Mouse (Mus musculus) lung, postnatal 0 days (tissue): Measurements from ENCODE around the gene Popdc2. TPM values are rescaled to one million over a fixed set of nuclear protein-coding genes. Genes with fewer than 3 reads are reported as not detected.

ENCODE experiments used
- ATAC-seq: fragments of 200-750 bp; cut with Nextera tagmentation; 2 replicates; pipeline ENCODE4 v1.8.0; 2017; ENCODE audit warnings: moderate library complexity
- DNase-seq: peaks from one replicate; pipeline ENCODE4 v3.0.0-alpha.2; 2016; ENCODE audit warnings: low spot score
- H3K27ac ChIP-seq: fragments of 300-500 bp; sonication (generic); 2 replicates; pipeline ENCODE4 v1.5.1; 2014; ENCODE audit warnings: antibody characterized with exemption, mild to moderate bottlenecking, low read length, mixed read lengths
- H3K27me3 ChIP-seq: fragments of 300-500 bp; sonication (generic); replicated peaks from 2 replicates; pipeline ENCODE4 v1.6.1; 2014; ENCODE audit warnings: low read length, mixed read lengths; ENCODE audit not compliant: insufficient read depth
- H3K36me3 ChIP-seq: fragments of 300-500 bp; sonication (generic); 2 replicates; pipeline ENCODE4 v1.6.1; 2014; ENCODE audit warnings: low read length, mixed read lengths; ENCODE audit not compliant: insufficient read depth
- H3K4me1 ChIP-seq: fragments of 300-500 bp; sonication (generic); 2 replicates; pipeline ENCODE4 v1.6.1; 2014; ENCODE audit warnings: antibody characterized with exemption, low read depth, low read length, mixed read lengths; ENCODE audit not compliant: insufficient read depth
- H3K4me2 ChIP-seq: fragments of 300-500 bp; sonication (generic); replicated peaks from 2 replicates; pipeline ENCODE4 v1.6.1; 2014; ENCODE audit warnings: low read depth, mild to moderate bottlenecking, low read length, moderate library complexity, mixed read lengths
- H3K4me3 ChIP-seq: fragments of 300-500 bp; sonication (generic); 2 replicates; pipeline ENCODE4 v1.5.1; 2014; ENCODE audit warnings: low read depth, low read length
- H3K9ac ChIP-seq: fragments of 300-500 bp; sonication (generic); replicated peaks from 2 replicates; pipeline ENCODE4 v1.6.1; 2014; ENCODE audit warnings: low read depth, mild to moderate bottlenecking
- H3K9me3 ChIP-seq: fragments of 300-500 bp; sonication (generic); 2 replicates; pipeline ENCODE4 v1.6.1; 2016; ENCODE audit warnings: low read length, mixed read lengths
- CTCF ChIP-seq: IDR thresholded peaks from 2 replicates; pipeline ENCODE4 v1.5.1; 2016; ENCODE audit warnings: antibody characterized with exemption, mild to moderate bottlenecking
- EP300 ChIP-seq: IDR thresholded peaks from 2 replicates; pipeline ENCODE4 v1.6.1; 2016; ENCODE audit warnings: antibody characterized with exemption, mild to moderate bottlenecking, control low read depth
- WGBS: fragments of 180-500 bp; shearing (Covaris S2); extraction: QIAGEN DNeasy Blood & Tissue Kit; methylation state at CpG from one replicate; pipeline ENCODE4 v1.1.7; 2014; 5-methylcytosine and 5-hydroxymethylcytosine counted together
- polyA plus RNA-seq: library from polyadenylated mRNA; unstranded; fragments of >200 nt; fragmentation: Nextera tagmentation; extraction: Ambion mirVana; gene quantifications from 2 replicates; pipeline ENCODE4 v1.2.1, GENCODE M21; 2015

Popdc2 gene
- polyA plus RNA-seq, 1 experiment from 2014 or later = 6.5 TPM

- TF ChIP-seq CTCF (no peak), EP300 (no peak)
- H3K9ac ChIP-seq = no peak overlapping the region
- no peaks in the 10 kb centered on the region for H3K36me3 ChIP-seq
- H3K27me3 ChIP-seq = no peaks in the 10 kb centered on the region
- no peak; the same call in 1 of the 2 replicates for ATAC-seq
- H3K9me3 ChIP-seq = no peaks in the 10 kb centered on the region
- DNase-seq = no peak
- H3K4me3 ChIP-seq = no peak overlapping the region
- H3K4me1 ChIP-seq = no peaks in the 10 kb centered on the region
- H3K27ac ChIP-seq = no peak overlapping the region
- WGBS = 85% methylated on average over 15 of the region's 15 CpGs
- H3K4me2 ChIP-seq = no peak overlapping the region
These were observed 9.8 kb downstream of the Popdc2 start for GRCm38 (mm10) chr16:38371705-38372296.

- Histone ChIP-seq H3K4me1 (no peaks in the 10 kb centered on the region), H3K9ac (no peak overlapping the region), H3K27me3 (no peaks in the 10 kb centered on the region), H3K9me3 (no peaks in the 10 kb centered on the region), H3K36me3 (no peaks in the 10 kb centered on the region), H3K27ac (no peak overlapping the region), H3K4me3 (no peak overlapping the region), H3K4me2 (no peak overlapping the region)
- 83% methylated on average over 4 of the region's 4 CpGs for WGBS
- TF ChIP-seq EP300 (no peak), CTCF (no peak)
- no peak for ATAC-seq
- no peak for DNase-seq
These were observed 10.9 kb downstream of the Popdc2 start for GRCm38 (mm10) chr16:38372876-38373275.

- TF ChIP-seq EP300 (no peak), CTCF (no peak)
- DNase-seq = no peak
- Histone ChIP-seq H3K36me3 (no peaks in the 10 kb centered on the region), H3K4me1 (no peaks in the 10 kb centered on the region), H3K27me3 (no peaks in the 10 kb centered on the region), H3K4me2 (no peak overlapping the region), H3K9ac (no peak overlapping the region), H3K9me3 (no peaks in the 10 kb centered on the region), H3K4me3 (no peak overlapping the region), H3K27ac (no peak overlapping the region)
- WGBS = 87% methylated on average over 10 of the region's 10 CpGs
- ATAC-seq = no peak
These were observed 11.4 kb downstream of the Popdc2 start for GRCm38 (mm10) chr16:38373439-38373838.

GRCm38 (mm10) chr16:38373941-38374340 is 11.9 kb downstream of the Popdc2 start:
- Histone ChIP-seq H3K4me3 (no peak overlapping the region), H3K4me2 (no peak overlapping the region), H3K36me3 (no peaks in the 10 kb centered on the region), H3K9me3 (no peaks in the 10 kb centered on the region), H3K27ac (no peak overlapping the region), H3K4me1 (no peaks in the 10 kb centered on the region), H3K27me3 (no peaks in the 10 kb centered on the region), H3K9ac (no peak overlapping the region)
- 85% methylated on average over 16 of the region's 16 CpGs for WGBS
- DNase-seq = no peak
- TF ChIP-seq EP300 (no peak), CTCF (no peak)
- no peak for ATAC-seq

GRCm38 (mm10) chr16:38374379-38375140 is 12.6 kb downstream of the Popdc2 start:
- Histone ChIP-seq H3K9me3 (no peaks in the 10 kb centered on the region), H3K4me1 (no peaks in the 10 kb centered on the region), H3K36me3 (no peaks in the 10 kb centered on the region), H3K9ac (no peak overlapping the region), H3K27ac (no peak overlapping the region), H3K27me3 (no peaks in the 10 kb centered on the region), H3K4me2 (no peak overlapping the region), H3K4me3 (no peak overlapping the region)
- no peak for DNase-seq
- no peak for ATAC-seq
- 74% methylated on average over 10 of the region's 10 CpGs for WGBS
- TF ChIP-seq CTCF (no peak), EP300 (no peak)

GRCm38 (mm10) chr16:38375182-38375581 is 13.2 kb downstream of the Popdc2 start:
- ATAC-seq = no peak

More at GRCm38 (mm10) chr16:38375182-38375581, 13.2 kb downstream of the Popdc2 start:
- Histone ChIP-seq H3K4me3 (no peak overlapping the region), H3K36me3 (no peaks in the 10 kb centered on the region), H3K27ac (no peak overlapping the region), H3K4me1 (no peaks in the 10 kb centered on the region), H3K9ac (no peak overlapping the region), H3K9me3 (no peaks in the 10 kb centered on the region), H3K27me3 (no peaks in the 10 kb centered on the region), H3K4me2 (no peak overlapping the region)
- 67% methylated on average over 7 of the region's 7 CpGs for WGBS
- no peak for DNase-seq
- TF ChIP-seq EP300 = no peak
- no peak for TF ChIP-seq CTCF
